Mouse (Mus musculus) small intestine, adult 2 months (tissue): ENCODE measurements around the gene Ptgdr2. TPM values are rescaled to one million over a fixed set of nuclear protein-coding genes. Genes with fewer than 3 reads are reported as not detected.

ENCODE experiments used
- H3K27ac ChIP-seq: fragments of 200-500 bp; 2 replicates; pipeline ENCODE4 v1.5.1; 2012; ENCODE audit warnings: low read depth, low read length, control low read depth, inconsistent platforms; ENCODE audit not compliant: insufficient read depth
- H3K27me3 ChIP-seq: fragments of 200-500 bp; 2 replicates; pipeline ENCODE4 v1.6.1; 2012; ENCODE audit warnings: mild to moderate bottlenecking, moderate library complexity, low read length, inconsistent platforms; ENCODE audit not compliant: control insufficient read depth, insufficient read depth
- H3K36me3 ChIP-seq: fragments of 200-500 bp; 2 replicates; pipeline ENCODE4 v1.6.1; 2012; ENCODE audit warnings: mild to moderate bottlenecking, low read length, control low read depth, inconsistent platforms; ENCODE audit not compliant: control insufficient read depth, insufficient read depth
- H3K4me1 ChIP-seq: fragments of 200-500 bp; 2 replicates; pipeline ENCODE4 v1.6.1; 2012; ENCODE audit warnings: low read length, inconsistent platforms, mixed read lengths; ENCODE audit not compliant: control insufficient read depth, insufficient read depth, insufficient read length
- H3K4me3 ChIP-seq: fragments of 200-500 bp; 2 replicates; pipeline ENCODE4 v1.5.1; 2012; ENCODE audit warnings: low read depth, mild to moderate bottlenecking, control low read depth, inconsistent platforms, low read length, moderate library complexity
- CTCF ChIP-seq: fragments of 200-500 bp; IDR thresholded peaks from 2 replicates; pipeline ENCODE4 v1.5.1; 2012; ENCODE audit warnings: low read depth, mild to moderate bottlenecking, control low read depth, inconsistent platforms, low read length, moderate library complexity, mixed read lengths; ENCODE audit not compliant: insufficient replicate concordance, insufficient read length; ENCODE audit errors: extremely low read depth
- POLR2A ChIP-seq: fragments of 200-500 bp; IDR thresholded peaks from 2 replicates; pipeline ENCODE4 v1.6.1; 2012; ENCODE audit warnings: low read depth, mild to moderate bottlenecking, control low read depth, inconsistent platforms, low read length, moderate library complexity
- WGBS: fragments of 180-500 bp; shearing (Covaris S2); methylation state at CpG from one replicate; pipeline ENCODE4 v1.1.7; 2018; 5-methylcytosine and 5-hydroxymethylcytosine counted together
- polyA plus RNA-seq: library from polyadenylated mRNA; depleted of rRNA; stranded (reverse); fragments of >200 nt; gene quantifications from 2 replicates; pipeline ENCODE4 v1.2.3, GENCODE M21; 2012

Gene Ptgdr2
- polyA plus RNA-seq, 1 experiment, result 0.86 TPM

GRCm38 (mm10) chr19:10916506-10916905 lies 20.5 kb upstream of the Ptgdr2 start:
- H3K27ac ChIP-seq, result no peak overlapping the region
- WGBS, result 57% methylated on average over 5 of the region's 5 CpGs

GRCm38 (mm10) chr19:10918321-10918991 lies 18.5 kb upstream of the Ptgdr2 start:
- Histone ChIP-seq H3K27ac (no peak overlapping the region), H3K4me3 (no peak overlapping the region), H3K4me1 (peaks cover 6% of the 10 kb centered on the region; the same call in 1 of the 2 replicates), H3K27me3 (no peaks in the 10 kb centered on the region), H3K36me3 (no peaks in the 10 kb centered on the region)
- TF ChIP-seq CTCF, result no peak
- no peak for TF ChIP-seq POLR2A
- WGBS, result 66% methylated on average over 10 of the region's 10 CpGs

More at GRCm38 (mm10) chr19:10916506-10916905, 20.5 kb upstream of the Ptgdr2 start:
- Histone ChIP-seq H3K4me1 (peaks cover 6% of the 10 kb centered on the region; the same call in 1 of the 2 replicates), H3K36me3 (no peaks in the 10 kb centered on the region), H3K27me3 (no peaks in the 10 kb centered on the region), H3K4me3 (no peak overlapping the region)
- TF ChIP-seq CTCF (no peak), POLR2A (no peak)

- TF ChIP-seq POLR2A (no peak), CTCF (no peak)
- WGBS, result 80% methylated on average over 2 of the region's 2 CpGs
- H3K36me3 ChIP-seq, result no peaks in the 10 kb centered on the region
- H3K27me3 ChIP-seq, result no peaks in the 10 kb centered on the region
- H3K27ac ChIP-seq, result no peak within 1 kb of the TSS
- no peak within 1 kb of the TSS for H3K4me3 ChIP-seq
- H3K4me1 ChIP-seq, result peaks cover 6% of the 10 kb centered on the region; the same call in 1 of the 2 replicates
Observed at GRCm38 (mm10) chr19:10920532-10920931, 16.4 kb upstream of the Ptgdr2 start, which contains the start of gene Zp1. TSS of gene Zp1 (minus strand) at chr19:10920632.

GRCm38 (mm10) chr19:10921058-10921457 lies 15.9 kb upstream of the Ptgdr2 start:
- Histone ChIP-seq H3K4me1 (peaks cover 9% of the 10 kb centered on the region; the same call in 1 of the 2 replicates), H3K4me3 (no peak overlapping the region), H3K27ac (no peak overlapping the region), H3K27me3 (no peaks in the 10 kb centered on the region), H3K36me3 (no peaks in the 10 kb centered on the region)
- no peak for TF ChIP-seq POLR2A
- WGBS, result 78% methylated on average over 3 of the region's 3 CpGs

- Histone ChIP-seq H3K27me3 (no peaks in the 10 kb centered on the region), H3K4me3 (no peak overlapping the region), H3K36me3 (no peaks in the 10 kb centered on the region), H3K27ac (no peak overlapping the region), H3K4me1 (peaks cover 14% of the 10 kb centered on the region)
- 65% methylated on average over 4 of the region's 4 CpGs for WGBS
- TF ChIP-seq CTCF (no peak), POLR2A (no peak)
Observed at GRCm38 (mm10) chr19:10924220-10924619, 12.7 kb upstream of the Ptgdr2 start.

- Histone ChIP-seq H3K36me3 (no peaks in the 10 kb centered on the region), H3K4me3 (no peak overlapping the region), H3K27me3 (no peaks in the 10 kb centered on the region), H3K4me1 (peaks cover 14% of the 10 kb centered on the region), H3K27ac (peak overlapping the region; percentile 76)
- TF ChIP-seq POLR2A, result no peak
- no peak for TF ChIP-seq CTCF
- 22% methylated on average over 6 of the region's 6 CpGs for WGBS
Observed at GRCm38 (mm10) chr19:10926123-10926621, 10.8 kb upstream of the Ptgdr2 start.

GRCm38 (mm10) chr19:10926666-10927065 lies 10.3 kb upstream of the Ptgdr2 start:
- TF ChIP-seq CTCF (no peak), POLR2A (no peak)
- peak overlapping the region; percentile 76 for H3K27ac ChIP-seq
- 31% methylated on average over 4 of the region's 4 CpGs for WGBS
- no peaks in the 10 kb centered on the region for H3K27me3 ChIP-seq
- H3K4me1 ChIP-seq, result peaks cover 14% of the 10 kb centered on the region
- no peaks in the 10 kb centered on the region for H3K36me3 ChIP-seq
- H3K4me3 ChIP-seq, result no peak overlapping the region
